Mouse (Mus musculus) lung, postnatal 0 days (tissue): ENCODE results near the gene Kdm5b. TPM values are rescaled to one million over a fixed set of nuclear protein-coding genes. Genes with fewer than 3 reads are reported as not detected.

ENCODE experiments used
- ATAC-seq: fragments of 200-750 bp; cut with Nextera tagmentation; 2 replicates; pipeline ENCODE4 v1.8.0; 2017; ENCODE audit warnings: moderate library complexity
- DNase-seq: peaks from one replicate; pipeline ENCODE4 v3.0.0-alpha.2; 2016; ENCODE audit warnings: low spot score
- H3K27ac ChIP-seq: fragments of 300-500 bp; sonication (generic); 2 replicates; pipeline ENCODE4 v1.5.1; 2014; ENCODE audit warnings: antibody characterized with exemption, mild to moderate bottlenecking, low read length, mixed read lengths
- H3K27me3 ChIP-seq: fragments of 300-500 bp; sonication (generic); replicated peaks from 2 replicates; pipeline ENCODE4 v1.6.1; 2014; ENCODE audit warnings: low read length, mixed read lengths; ENCODE audit not compliant: insufficient read depth
- H3K36me3 ChIP-seq: fragments of 300-500 bp; sonication (generic); 2 replicates; pipeline ENCODE4 v1.6.1; 2014; ENCODE audit warnings: low read length, mixed read lengths; ENCODE audit not compliant: insufficient read depth
- H3K4me1 ChIP-seq: fragments of 300-500 bp; sonication (generic); 2 replicates; pipeline ENCODE4 v1.6.1; 2014; ENCODE audit warnings: antibody characterized with exemption, low read depth, low read length, mixed read lengths; ENCODE audit not compliant: insufficient read depth
- H3K4me2 ChIP-seq: fragments of 300-500 bp; sonication (generic); replicated peaks from 2 replicates; pipeline ENCODE4 v1.6.1; 2014; ENCODE audit warnings: low read depth, mild to moderate bottlenecking, low read length, moderate library complexity, mixed read lengths
- H3K4me3 ChIP-seq: fragments of 300-500 bp; sonication (generic); 2 replicates; pipeline ENCODE4 v1.5.1; 2014; ENCODE audit warnings: low read depth, low read length
- H3K9ac ChIP-seq: fragments of 300-500 bp; sonication (generic); replicated peaks from 2 replicates; pipeline ENCODE4 v1.6.1; 2014; ENCODE audit warnings: low read depth, mild to moderate bottlenecking
- H3K9me3 ChIP-seq: fragments of 300-500 bp; sonication (generic); 2 replicates; pipeline ENCODE4 v1.6.1; 2016; ENCODE audit warnings: low read length, mixed read lengths
- CTCF ChIP-seq: IDR thresholded peaks from 2 replicates; pipeline ENCODE4 v1.5.1; 2016; ENCODE audit warnings: antibody characterized with exemption, mild to moderate bottlenecking
- EP300 ChIP-seq: IDR thresholded peaks from 2 replicates; pipeline ENCODE4 v1.6.1; 2016; ENCODE audit warnings: antibody characterized with exemption, mild to moderate bottlenecking, control low read depth
- WGBS: fragments of 180-500 bp; shearing (Covaris S2); extraction: QIAGEN DNeasy Blood & Tissue Kit; methylation state at CpG from one replicate; pipeline ENCODE4 v1.1.7; 2014; 5-methylcytosine and 5-hydroxymethylcytosine counted together
- polyA plus RNA-seq: library from polyadenylated mRNA; unstranded; fragments of >200 nt; fragmentation: Nextera tagmentation; extraction: Ambion mirVana; gene quantifications from 2 replicates; pipeline ENCODE4 v1.2.1, GENCODE M21; 2015

The Kdm5b gene
- polyA plus RNA-seq, 1 experiment from 2014 or later: 33.3 TPM

DNA sequence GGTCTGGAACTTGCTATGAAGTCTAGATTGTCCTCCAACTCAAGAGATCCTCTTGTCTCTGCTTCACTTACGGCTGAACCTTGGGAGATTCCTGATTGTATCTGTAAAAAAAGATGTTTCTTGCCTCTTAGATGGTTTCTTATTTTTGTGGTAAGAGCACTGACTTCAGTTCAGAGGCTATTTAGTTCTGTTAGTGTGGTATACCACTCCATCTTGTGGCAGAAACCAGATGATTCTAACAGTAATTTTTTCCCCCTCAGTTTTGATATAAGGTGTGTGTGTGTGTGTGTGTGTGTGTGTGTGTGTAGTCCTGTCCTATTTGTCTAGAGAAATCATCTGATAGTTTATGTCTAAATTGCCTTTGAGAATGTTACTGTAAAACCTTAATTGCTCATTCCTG lies 47.3 kb downstream of the Kdm5b start:
- Histone ChIP-seq H3K4me2 (no peak overlapping the region), H3K27ac (no peak overlapping the region), H3K27me3 (no peaks in the 10 kb centered on the region), H3K9ac (no peak overlapping the region), H3K4me1 (no peaks in the 10 kb centered on the region), H3K9me3 (no peaks in the 10 kb centered on the region), H3K36me3 (peaks cover 23% of the 10 kb centered on the region), H3K4me3 (no peak overlapping the region)
- 85% methylated on average over 1 of the region's 1 CpGs for WGBS
- DNase-seq (peak; percentile 25), ATAC-seq (no peak)
- peak; percentile 37 for TF ChIP-seq CTCF
- TF ChIP-seq EP300: no peak

GRCm38 (mm10) chr1:134609172-134609571 lies 49.2 kb downstream of the Kdm5b start:
- no peak overlapping the region for H3K27ac ChIP-seq
- no peaks in the 10 kb centered on the region for H3K4me1 ChIP-seq
- H3K27me3 ChIP-seq: no peaks in the 10 kb centered on the region
- TF ChIP-seq EP300: no peak
- TF ChIP-seq CTCF: no peak
- H3K36me3 ChIP-seq: peaks cover 38% of the 10 kb centered on the region
- H3K4me2 ChIP-seq: no peak overlapping the region
- no peak overlapping the region for H3K9ac ChIP-seq
- DNase-seq: no peak
- 73% methylated on average over 4 of the region's 4 CpGs for WGBS
- no peaks in the 10 kb centered on the region for H3K9me3 ChIP-seq
- ATAC-seq: no peak
- no peak overlapping the region for H3K4me3 ChIP-seq

GRCm38 (mm10) chr1:134614554-134614953 lies 54.6 kb downstream of the Kdm5b start:
- ATAC-seq: no peak
- H3K9ac ChIP-seq: no peak overlapping the region
- DNase-seq: no peak
- no peaks in the 10 kb centered on the region for H3K27me3 ChIP-seq
- no peak overlapping the region for H3K4me2 ChIP-seq
- TF ChIP-seq CTCF (no peak), EP300 (no peak)
- 90% methylated on average over 5 of the region's 5 CpGs for WGBS
- H3K27ac ChIP-seq: no peak overlapping the region
- peaks cover 35% of the 10 kb centered on the region for H3K36me3 ChIP-seq
- H3K4me3 ChIP-seq: no peak overlapping the region
- H3K4me1 ChIP-seq: no peaks in the 10 kb centered on the region
- H3K9me3 ChIP-seq: no peaks in the 10 kb centered on the region

GRCm38 (mm10) chr1:134614988-134615387 lies 55.0 kb downstream of the Kdm5b start:
- H3K4me1 ChIP-seq: no peaks in the 10 kb centered on the region
- ATAC-seq (no peak), DNase-seq (no peak)
- H3K9ac ChIP-seq: no peak overlapping the region
- H3K27me3 ChIP-seq: no peaks in the 10 kb centered on the region
- TF ChIP-seq CTCF (no peak), EP300 (no peak)
- H3K36me3 ChIP-seq: peaks cover 39% of the 10 kb centered on the region
- no peak overlapping the region for H3K27ac ChIP-seq
- no peaks in the 10 kb centered on the region for H3K9me3 ChIP-seq
- H3K4me2 ChIP-seq: no peak overlapping the region
- no peak overlapping the region for H3K4me3 ChIP-seq
- 91% methylated on average over 2 of the region's 2 CpGs for WGBS

GRCm38 (mm10) chr1:134617656-134618055 lies 57.7 kb downstream of the Kdm5b start:
- H3K9ac ChIP-seq: no peak overlapping the region
- no peak overlapping the region for H3K27ac ChIP-seq
- peaks cover 55% of the 10 kb centered on the region for H3K36me3 ChIP-seq
- H3K9me3 ChIP-seq: no peaks in the 10 kb centered on the region
- H3K27me3 ChIP-seq: no peaks in the 10 kb centered on the region
- H3K4me2 ChIP-seq: no peak overlapping the region
- no peak overlapping the region for H3K4me3 ChIP-seq
- TF ChIP-seq EP300 (no peak), CTCF (no peak)
- H3K4me1 ChIP-seq: no peaks in the 10 kb centered on the region
- ATAC-seq (no peak), DNase-seq (no peak)
- 79% methylated on average over 9 of the region's 9 CpGs for WGBS

DNA sequence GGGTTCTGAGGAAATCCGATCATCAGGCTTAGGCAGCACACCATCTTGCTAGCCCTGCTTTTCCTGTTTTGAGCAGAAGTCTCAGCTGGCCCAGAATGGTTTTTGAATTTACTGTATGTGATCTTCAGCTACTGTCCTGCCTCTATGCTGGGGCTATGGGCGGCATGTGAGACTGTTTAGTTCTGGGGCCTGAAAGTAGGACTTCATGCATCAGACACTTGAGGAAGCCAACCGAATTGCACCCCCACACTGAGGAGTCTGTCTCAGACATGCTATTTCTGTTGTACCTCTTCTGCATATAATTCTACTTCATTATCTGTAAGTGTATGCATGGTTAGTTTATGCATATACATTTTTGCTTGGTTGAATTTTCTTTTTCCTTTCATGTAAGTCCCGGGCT lies 65.4 kb downstream of the Kdm5b start:
- DNase-seq (no peak), ATAC-seq (no peak)
- no peak overlapping the region for H3K4me2 ChIP-seq
- no peak overlapping the region for H3K27ac ChIP-seq
- H3K4me3 ChIP-seq: no peak overlapping the region
- H3K9ac ChIP-seq: no peak overlapping the region
- TF ChIP-seq EP300 (no peak), CTCF (no peak)
- H3K27me3 ChIP-seq: no peaks in the 10 kb centered on the region
- peaks cover 69% of the 10 kb centered on the region for H3K36me3 ChIP-seq
- no peaks in the 10 kb centered on the region for H3K9me3 ChIP-seq
- no peaks in the 10 kb centered on the region for H3K4me1 ChIP-seq
- 98% methylated on average over 4 of the region's 4 CpGs for WGBS

DNA sequence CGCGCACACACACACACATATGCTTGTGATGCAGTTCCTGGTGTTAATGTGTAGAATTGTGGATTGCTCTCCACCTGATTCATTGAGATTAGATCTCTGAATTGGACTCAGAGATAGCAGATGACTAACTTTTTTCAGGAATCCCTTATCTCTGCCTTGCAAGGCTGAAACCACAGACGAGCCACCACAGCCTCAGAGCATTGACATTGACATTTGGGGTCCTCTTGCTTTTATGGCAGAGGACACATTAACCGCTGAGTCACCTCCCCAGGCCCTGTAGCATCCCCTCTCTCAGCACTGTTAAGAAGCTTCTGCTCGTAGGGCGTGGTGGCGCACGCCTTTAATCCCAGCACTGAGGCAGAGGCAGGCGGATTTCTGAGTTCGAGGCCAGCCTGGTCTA lies 69.5 kb downstream of the Kdm5b start:
- Histone ChIP-seq H3K27me3 (no peaks in the 10 kb centered on the region), H3K4me3 (no peak overlapping the region), H3K4me2 (no peak overlapping the region), H3K36me3 (peaks cover 58% of the 10 kb centered on the region), H3K9ac (no peak overlapping the region), H3K4me1 (no peaks in the 10 kb centered on the region), H3K9me3 (no peaks in the 10 kb centered on the region), H3K27ac (no peak overlapping the region)
- 91% methylated on average over 10 of the region's 10 CpGs for whole genome bisulfite sequencing
- no peak for TF ChIP-seq EP300
- TF ChIP-seq CTCF: no peak
- ATAC-seq: no peak
- DNase-seq: no peak
